Mouse (Mus musculus) limb, embryonic 11.5 days (tissue): ENCODE data around the gene Sar1b. TPM values are rescaled to one million over a fixed set of nuclear protein-coding genes. Genes with fewer than 3 reads are reported as not detected.
"Not testable (repeated sequence)": the region's sequence is repeated elsewhere in the genome, so short reads cannot be mapped to it uniquely, and the experiment has no call there.

Source experiments
- ATAC-seq: fragments of 200-750 bp; cut with Nextera tagmentation; 2 replicates; pipeline ENCODE4 v1.8.0; 2017; ENCODE audit warnings: low read depth; ENCODE audit not compliant: insufficient number of reproducible peaks, low FRiP score, low TSS enrichment
- DNase-seq: peaks from one replicate; pipeline ENCODE4 v3.0.0-alpha.2; 2015; ENCODE audit warnings: low spot score
- H3K27ac ChIP-seq: fragments of 300-500 bp; sonication (generic); replicated peaks from 2 replicates; pipeline ENCODE4 v1.5.1; 2014; ENCODE audit warnings: low read depth, mild to moderate bottlenecking, low read length
- H3K27me3 ChIP-seq: fragments of 300-500 bp; sonication (generic); 2 replicates; pipeline ENCODE4 v1.6.1; 2014; ENCODE audit warnings: mild to moderate bottlenecking, low read length, mixed read lengths; ENCODE audit not compliant: control insufficient read depth, insufficient read depth
- H3K36me3 ChIP-seq: fragments of 300-500 bp; sonication (generic); 2 replicates; pipeline ENCODE4 v1.6.1; 2014; ENCODE audit warnings: mild to moderate bottlenecking, low read length, moderate library complexity, mixed read lengths; ENCODE audit not compliant: control insufficient read depth, insufficient read depth
- H3K4me1 ChIP-seq: fragments of 300-500 bp; sonication (generic); 2 replicates; pipeline ENCODE4 v1.6.1; 2014; ENCODE audit warnings: low read length, mixed read lengths; ENCODE audit not compliant: control insufficient read depth, insufficient read depth
- H3K4me2 ChIP-seq: fragments of 300-500 bp; sonication (generic); 2 replicates; pipeline ENCODE4 v1.6.1; 2014; ENCODE audit warnings: low read depth, mild to moderate bottlenecking, moderate library complexity; ENCODE audit not compliant: severe bottlenecking
- H3K4me3 ChIP-seq: fragments of 300-500 bp; sonication (generic); 2 replicates; pipeline ENCODE4 v1.5.1; 2014; ENCODE audit warnings: low read depth, low read length
- H3K9ac ChIP-seq: fragments of 300-500 bp; sonication (generic); 2 replicates; pipeline ENCODE4 v1.6.1; 2014; ENCODE audit warnings: mild to moderate bottlenecking, low read length
- H3K9me3 ChIP-seq: fragments of 300-500 bp; sonication (generic); 2 replicates; pipeline ENCODE4 v1.6.1; 2016; ENCODE audit warnings: low read length; ENCODE audit not compliant: control insufficient read depth
- WGBS: fragments of 180-500 bp; shearing (Covaris S2); extraction: QIAGEN DNeasy Blood & Tissue Kit; methylation state at CpG from one replicate; pipeline ENCODE4 v1.1.7; 2014; 5-methylcytosine and 5-hydroxymethylcytosine counted together
- polyA plus RNA-seq: library from polyadenylated mRNA; unstranded; fragments of >200 nt; fragmentation: Nextera tagmentation; extraction: Ambion mirVana; gene quantifications from 2 replicates; pipeline ENCODE4 v1.2.1, GENCODE M21; 2014

Gene Sar1b
- polyA plus RNA-seq, 1 experiment from 2014 or later = 89.5 TPM

- H3K27ac ChIP-seq = 0 out of 2 replicates have a peak overlapping the region, but pooled peaks have one; percentile 36
- DNase-seq = peak; percentile 22
These were observed 7.7 kb upstream of the Sar1b start for GRCm38 (mm10) chr11:51755621-51756311.

GRCm38 (mm10) chr11:51756352-51756771, 7.1 kb upstream of the Sar1b start:
- Histone ChIP-seq H3K36me3 (no peaks in the 10 kb centered on the region; the same call in 1 of the 2 replicates), H3K4me1 (peaks cover 3% of the 10 kb centered on the region; the same call in 1 of the 2 replicates), H3K4me2 (peak overlapping the region; percentile 84), H3K27ac (0 out of 2 replicates have a peak overlapping the region, but pooled peaks have one; percentile 36), H3K9ac (peak overlapping the region; percentile 87), H3K9me3 (no peaks in the 10 kb centered on the region), H3K27me3 (no peaks in the 10 kb centered on the region), H3K4me3 (peak overlapping the region; percentile 97)
- DNase-seq = peak; percentile 92
- ATAC-seq = peak; percentile 92
- 2% methylated on average over 39 of the region's 41 CpGs for WGBS

More at GRCm38 (mm10) chr11:51755621-51756311, 7.7 kb upstream of the Sar1b start:
- Histone ChIP-seq H3K4me3 (peak overlapping the region; percentile 97), H3K4me2 (peak overlapping the region; percentile 84), H3K36me3 (no peaks in the 10 kb centered on the region; the same call in 1 of the 2 replicates), H3K4me1 (peaks cover 3% of the 10 kb centered on the region; the same call in 1 of the 2 replicates), H3K27me3 (no peaks in the 10 kb centered on the region), H3K9me3 (no peaks in the 10 kb centered on the region), H3K9ac (peak overlapping the region; percentile 87)
- under 1% methylated on average over 46 of the region's 46 CpGs for WGBS
- ATAC-seq = peak; percentile 68

DNA sequence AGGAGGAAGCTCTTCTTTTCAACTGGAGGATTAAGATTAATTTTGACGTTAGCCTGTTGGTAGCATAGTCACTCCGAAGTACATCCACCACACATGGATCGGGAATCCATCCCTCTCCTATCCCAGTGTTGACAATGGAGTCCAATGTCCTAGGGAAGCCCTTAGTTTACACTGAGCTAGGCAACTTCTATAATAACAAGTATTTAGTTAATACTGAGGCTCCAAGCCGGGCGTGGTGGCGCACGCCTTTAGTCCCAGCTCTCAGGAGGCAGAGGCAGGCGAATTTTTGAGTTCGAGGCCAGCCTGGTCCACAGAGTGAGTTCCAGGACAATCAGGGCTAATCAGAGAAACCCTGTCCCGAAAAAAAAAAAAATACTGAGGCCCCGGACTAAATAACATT, 6.5 kb upstream of the Sar1b start:
- whole genome bisulfite sequencing = 81% methylated on average over 11 of the region's 11 CpGs
- ATAC-seq (no peak), DNase-seq (no peak)
- Histone ChIP-seq H3K4me2 (peak overlapping the region; percentile 84), H3K27ac (no peak overlapping the region), H3K9me3 (no peaks in the 10 kb centered on the region), H3K36me3 (no peaks in the 10 kb centered on the region; the same call in 1 of the 2 replicates), H3K9ac (peak overlapping the region; percentile 87; the same call in 1 of the 2 replicates), H3K27me3 (no peaks in the 10 kb centered on the region), H3K4me1 (peaks cover 3% of the 10 kb centered on the region; the same call in 1 of the 2 replicates), H3K4me3 (peak overlapping the region; percentile 97)

- peaks cover 3% of the 10 kb centered on the region; the same call in 1 of the 2 replicates for H3K4me1 ChIP-seq
- H3K27me3 ChIP-seq = no peaks in the 10 kb centered on the region
- no peak overlapping the region for H3K4me2 ChIP-seq
- H3K36me3 ChIP-seq = no peaks in the 10 kb centered on the region; the same call in 1 of the 2 replicates
- no peak for DNase-seq
- H3K27ac ChIP-seq = no peak overlapping the region
- no peak overlapping the region for H3K4me3 ChIP-seq
- H3K9ac ChIP-seq = no peak overlapping the region
- no peak for ATAC-seq
- WGBS = 95% methylated on average over 5 of the region's 5 CpGs
- H3K9me3 ChIP-seq = no peaks in the 10 kb centered on the region
These were observed 5.9 kb upstream of the Sar1b start for GRCm38 (mm10) chr11:51757625-51758024.

DNA sequence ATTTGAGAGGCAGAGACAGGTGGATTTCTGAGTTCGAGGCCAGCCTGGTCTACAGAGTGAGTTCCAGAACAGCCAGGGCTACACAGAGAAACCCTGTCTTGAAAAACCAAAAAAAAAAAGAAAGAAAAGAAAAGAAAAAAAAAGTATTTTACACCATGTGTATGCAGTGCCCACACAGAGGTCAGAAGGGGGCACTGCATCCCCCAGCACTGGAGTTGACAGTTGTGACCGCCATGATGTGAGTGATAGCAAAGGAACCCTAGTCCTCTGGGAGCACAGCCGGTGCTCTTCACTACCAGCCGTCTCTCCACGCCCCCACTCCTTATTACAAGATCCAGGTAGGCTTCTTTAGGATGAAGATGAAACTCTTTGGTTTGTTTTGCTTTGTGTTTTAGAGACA, 5.3 kb upstream of the Sar1b start:
- not testable (repeated sequence) for H3K36me3 ChIP-seq, ATAC-seq, H3K9me3 ChIP-seq, H3K4me3 ChIP-seq, H3K4me1 ChIP-seq, H3K4me2 ChIP-seq, H3K27me3 ChIP-seq, H3K9ac ChIP-seq, DNase-seq, H3K27ac ChIP-seq
- WGBS = 92% methylated on average over 5 of the region's 5 CpGs

DNA sequence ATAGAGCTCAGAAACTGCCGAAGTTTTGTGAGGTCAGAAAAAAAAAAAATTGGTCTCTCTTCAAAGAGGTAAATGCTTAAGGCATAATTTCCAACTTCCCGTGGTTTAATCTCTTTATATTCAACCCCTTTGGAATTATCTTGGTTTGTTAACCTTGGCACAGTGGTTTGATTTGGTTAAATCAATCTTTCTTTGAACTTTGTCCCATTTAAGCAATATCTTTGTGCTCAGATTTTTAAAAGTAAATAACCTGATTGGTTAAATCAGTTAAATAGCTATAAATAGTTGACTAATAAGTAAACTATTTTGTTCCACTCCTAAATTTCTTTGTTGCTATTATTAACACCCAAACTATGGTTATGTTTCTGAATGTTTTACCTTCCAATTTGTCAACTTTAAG, 4.2 kb upstream of the Sar1b start:
- 86% methylated on average over 2 of the region's 2 CpGs for WGBS
- Histone ChIP-seq H3K27me3 (no peaks in the 10 kb centered on the region), H3K9ac (no peak overlapping the region), H3K4me2 (no peak overlapping the region), H3K4me1 (peaks cover 3% of the 10 kb centered on the region), H3K36me3 (no peaks in the 10 kb centered on the region), H3K4me3 (no peak overlapping the region), H3K9me3 (no peaks in the 10 kb centered on the region), H3K27ac (no peak overlapping the region)
- DNase-seq = no peak
- no peak for ATAC-seq

DNA sequence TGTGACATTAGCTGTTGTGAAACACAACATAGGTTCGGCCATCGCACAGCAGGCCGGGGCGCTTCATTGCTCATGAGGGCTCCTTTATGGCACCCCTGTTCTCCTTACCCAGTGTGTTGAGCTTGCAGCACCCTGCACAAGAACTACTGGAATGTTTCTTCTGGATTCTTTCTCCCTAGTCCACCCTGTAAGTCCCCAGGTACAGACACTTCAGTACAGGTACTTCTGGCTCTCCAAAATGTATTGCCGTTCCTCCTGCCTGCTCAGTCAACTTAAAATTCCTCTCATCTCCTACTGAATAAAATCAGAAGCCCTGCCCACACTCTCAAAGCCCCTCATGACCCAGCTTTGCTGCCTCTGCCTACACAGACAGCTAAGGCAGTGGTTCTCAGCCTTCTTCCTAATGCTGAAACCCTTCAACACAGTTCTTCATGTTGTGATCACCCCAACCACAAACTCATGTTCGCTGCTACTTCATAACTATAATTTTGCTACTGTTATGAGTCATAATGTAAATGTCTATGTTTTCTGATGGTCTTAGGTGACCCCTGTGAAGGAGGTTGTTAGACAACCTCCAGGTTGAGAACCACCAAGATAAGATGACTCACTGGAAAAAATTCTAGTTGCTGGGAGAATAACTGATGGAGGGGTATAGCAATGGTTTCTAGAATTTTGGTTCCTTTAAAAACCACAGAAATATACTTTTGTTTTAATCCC, 3.4 kb upstream of the Sar1b start:
- H3K4me2 ChIP-seq = no peak overlapping the region
- no peaks in the 10 kb centered on the region for H3K9me3 ChIP-seq
- no peak for DNase-seq
- peaks cover 8% of the 10 kb centered on the region for H3K4me1 ChIP-seq
- H3K27me3 ChIP-seq = no peaks in the 10 kb centered on the region
- no peak overlapping the region for H3K4me3 ChIP-seq
- H3K36me3 ChIP-seq = no peaks in the 10 kb centered on the region
- no peak for ATAC-seq
- no peak overlapping the region for H3K9ac ChIP-seq
- H3K27ac ChIP-seq = no peak overlapping the region
- WGBS = 89% methylated on average over 6 of the region's 6 CpGs

DNA sequence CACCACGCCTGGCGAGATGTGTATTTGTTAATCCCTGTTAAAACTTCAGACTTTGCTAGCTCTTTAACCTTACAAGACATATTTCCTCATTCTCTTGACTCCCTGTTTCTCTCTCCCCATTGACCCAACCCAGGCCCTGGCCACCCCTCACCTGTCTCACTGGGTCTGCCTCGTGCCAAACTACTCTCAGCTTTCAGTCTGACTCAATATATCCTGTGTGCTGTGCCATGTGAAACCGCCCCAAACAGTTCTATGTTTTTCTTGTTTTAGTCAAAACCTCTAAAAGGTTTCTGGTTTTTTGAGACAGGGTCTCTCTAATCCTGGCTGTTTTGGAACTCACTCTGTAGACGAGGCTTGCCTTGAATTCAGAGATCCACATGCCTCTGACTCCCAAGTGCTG, 2.2 kb upstream of the Sar1b start:
- Histone ChIP-seq H3K4me1 (peaks cover 5% of the 10 kb centered on the region; the same call in 1 of the 2 replicates), H3K4me2 (no peak overlapping the region), H3K36me3 (no peaks in the 10 kb centered on the region), H3K27ac (no peak overlapping the region), H3K9ac (no peak overlapping the region), H3K4me3 (no peak overlapping the region), H3K27me3 (no peaks in the 10 kb centered on the region), H3K9me3 (no peaks in the 10 kb centered on the region)
- ATAC-seq (no peak), DNase-seq (no peak)
- WGBS = 74% methylated on average over 5 of the region's 5 CpGs
